Mouse (Mus musculus) CH12.LX (cell line): ENCODE data around the gene Fry.

Experiments
- BHLHE40 ChIP-seq: IDR thresholded peaks from 2 replicates; pipeline ENCODE4 v1.6.1; 2011; ENCODE audit warnings: mild to moderate bottlenecking, low read depth, low read length, improper control_type of control experiment
- CHD2 ChIP-seq: IDR thresholded peaks from 2 replicates; pipeline ENCODE4 v1.6.1; 2011; ENCODE audit warnings: low read length, improper control_type of control experiment
- CTCF ChIP-seq, 2 experiments: IDR thresholded peaks in 1 of 2; conservative IDR thresholded peaks in 1 of 2; 2 replicates each; pipeline ENCODE4 v1.5.1; 2011 to 2012; ENCODE audit warnings: low read depth in 2 of 2, low read length in 2 of 2, improper control_type of control experiment in 1 of 2, inconsistent platforms in 1 of 2, mild to moderate bottlenecking in 1 of 2, moderate library complexity in 1 of 2
- E2F4 ChIP-seq: IDR thresholded peaks from 2 replicates; pipeline ENCODE4 v1.6.1; 2011; ENCODE audit warnings: low read depth, low read length, improper control_type of control experiment; ENCODE audit not compliant: insufficient replicate concordance
- EP300 ChIP-seq: IDR thresholded peaks from 2 replicates; pipeline ENCODE4 v1.6.1; 2011; ENCODE audit warnings: low read length, improper control_type of control experiment
- ETS1 ChIP-seq: conservative IDR thresholded peaks from 2 replicates; pipeline ENCODE4 v1.6.1; 2012; ENCODE audit warnings: low read depth, mild to moderate bottlenecking, inconsistent platforms, low read length, improper control_type of control experiment, moderate library complexity
- KAT2A ChIP-seq: IDR thresholded peaks from 2 replicates; pipeline ENCODE4 v1.6.1; 2012; ENCODE audit warnings: low read length, improper control_type of control experiment, inconsistent platforms; ENCODE audit not compliant: insufficient replicate concordance
- MAFK ChIP-seq: IDR thresholded peaks from 2 replicates; pipeline ENCODE4 v1.6.1; 2011; ENCODE audit warnings: low read length, improper control_type of control experiment; ENCODE audit not compliant: insufficient replicate concordance
- MEF2A ChIP-seq: IDR thresholded peaks from 2 replicates; pipeline ENCODE4 v1.6.1; 2014; ENCODE audit warnings: low read depth, mild to moderate bottlenecking, inconsistent platforms, low read length, improper control_type of control experiment, borderline replicate concordance
- MXI1 ChIP-seq: IDR thresholded peaks from 2 replicates; pipeline ENCODE4 v1.6.1; 2011; ENCODE audit warnings: mild to moderate bottlenecking, low read depth, low read length, improper control_type of control experiment
- PAX5 ChIP-seq: IDR thresholded peaks from 2 replicates; pipeline ENCODE4 v1.6.1; 2012; ENCODE audit warnings: low read length, inconsistent platforms, mixed read lengths
- POLR2AphosphoS2 ChIP-seq: IDR thresholded peaks from 2 replicates; pipeline ENCODE4 v1.6.1; 2011; ENCODE audit warnings: low read depth, low read length, improper control_type of control experiment
- RAD21 ChIP-seq: IDR thresholded peaks from 2 replicates; pipeline ENCODE4 v1.6.1; 2011; ENCODE audit warnings: low read depth, mild to moderate bottlenecking, low read length, improper control_type of control experiment, moderate library complexity
- ZNF384 ChIP-seq: IDR thresholded peaks from 2 replicates; pipeline ENCODE4 v1.6.1; 2012; ENCODE audit warnings: low read depth, low read length, improper control_type of control experiment, inconsistent platforms

DNA sequence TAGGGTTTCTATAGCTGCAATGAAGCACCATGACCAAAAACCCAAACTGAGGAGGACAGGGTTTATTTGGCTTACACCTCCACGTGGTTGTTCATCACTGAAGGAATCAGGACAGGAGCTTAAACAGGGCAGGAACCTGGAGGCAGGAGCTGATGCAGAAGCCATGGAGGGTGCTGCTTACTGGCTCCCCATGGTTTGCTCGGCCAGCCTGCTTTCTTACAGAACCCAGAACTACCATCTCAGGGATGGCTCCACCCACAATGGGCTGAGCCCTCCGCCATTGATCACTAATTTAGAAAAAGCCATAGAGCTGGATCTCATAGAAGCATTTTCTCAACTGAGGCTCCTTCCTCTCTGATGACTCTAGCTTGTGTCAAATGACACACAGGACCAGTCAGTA, 346.3 kb downstream of the Fry start:
- TF ChIP-seq BHLHE40 = no peak
- no peak for TF ChIP-seq MAFK
- TF ChIP-seq CTCF (conservative IDR thresholded peaks at IDR 0.05 in 1 of 2, IDR thresholded peaks at IDR 0.05 in 1 of 2; ENCODE audit: low read depth in 2 of 2, low read length in 2 of 2) = no peak
- TF ChIP-seq EP300 = no peak
- no peak for TF ChIP-seq E2F4
- no peak for TF ChIP-seq POLR2AphosphoS2
- no peak for TF ChIP-seq ETS1
- no peak for TF ChIP-seq CHD2
- no peak for TF ChIP-seq KAT2A
- no peak for TF ChIP-seq PAX5
- TF ChIP-seq RAD21 = no peak
- TF ChIP-seq ZNF384 = no peak
- no peak for TF ChIP-seq MXI1
- no peak for TF ChIP-seq MEF2A
